Mouse (Mus musculus): ENCODE results near the gene Dmrt1. TPM values are rescaled to one million over a fixed set of nuclear protein-coding genes. Genes with fewer than 3 reads are reported as not detected.

Gene Dmrt1
- total RNA-seq, 2 experiments from 2014 or later = not detected

DNA sequence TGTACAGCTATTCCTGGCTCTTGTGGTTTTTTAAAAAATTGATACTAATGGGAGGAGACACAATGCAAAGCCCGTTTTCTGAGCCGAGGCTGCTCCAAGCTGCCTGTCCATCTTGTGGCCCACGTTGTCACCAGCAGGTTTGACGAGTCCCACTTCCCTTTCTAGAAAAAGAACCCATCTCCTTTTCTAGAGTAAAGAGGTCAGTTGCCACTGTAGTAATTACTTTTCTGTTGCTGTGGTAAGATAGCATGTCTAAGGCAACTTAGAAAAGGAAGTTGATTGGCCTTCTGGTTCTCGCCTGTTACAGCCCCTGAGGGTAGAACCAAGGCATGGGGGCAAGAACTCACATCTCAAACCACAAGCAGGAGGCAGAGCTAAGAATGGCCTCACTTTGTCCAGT is 45.6 kb downstream of the Dmrt1 start:
- no peak for ATAC-seq (replicated peaks; ENCODE audit: low FRiP score, poor library complexity, severe bottlenecking)

DNA sequence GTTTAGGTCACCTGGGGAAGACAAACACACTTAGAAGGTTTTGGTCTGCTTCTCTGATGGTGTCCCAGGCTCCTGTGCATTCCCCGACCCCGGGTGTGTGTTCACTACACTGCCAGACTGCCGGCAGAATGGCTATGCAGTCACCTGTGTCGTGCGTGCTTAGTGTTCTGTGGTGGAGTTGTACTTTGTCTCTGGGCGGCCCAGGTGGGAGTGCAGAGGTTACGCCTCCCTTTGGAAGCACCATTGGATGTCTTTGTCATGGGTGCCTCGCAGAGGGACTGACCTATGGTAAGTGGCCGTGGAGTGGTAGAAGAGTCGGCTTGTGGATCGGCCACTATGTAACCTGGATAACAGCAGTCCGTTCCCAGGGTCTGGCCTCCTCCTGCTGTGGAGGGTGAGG is 59.0 kb downstream of the Dmrt1 start:
- no peak for ATAC-seq (replicated peaks; ENCODE audit: low FRiP score, poor library complexity, severe bottlenecking)

- no peak for ATAC-seq (replicated peaks; ENCODE audit: low FRiP score, poor library complexity, severe bottlenecking)
Measured at GRCm38 (mm10) chr19:25569778-25570177, 64.4 kb downstream of the Dmrt1 start.

GRCm38 (mm10) chr19:25574431-25574830 is 69.0 kb downstream of the Dmrt1 start:
- no peak for ATAC-seq (replicated peaks; ENCODE audit: low FRiP score, poor library complexity, severe bottlenecking)

DNA sequence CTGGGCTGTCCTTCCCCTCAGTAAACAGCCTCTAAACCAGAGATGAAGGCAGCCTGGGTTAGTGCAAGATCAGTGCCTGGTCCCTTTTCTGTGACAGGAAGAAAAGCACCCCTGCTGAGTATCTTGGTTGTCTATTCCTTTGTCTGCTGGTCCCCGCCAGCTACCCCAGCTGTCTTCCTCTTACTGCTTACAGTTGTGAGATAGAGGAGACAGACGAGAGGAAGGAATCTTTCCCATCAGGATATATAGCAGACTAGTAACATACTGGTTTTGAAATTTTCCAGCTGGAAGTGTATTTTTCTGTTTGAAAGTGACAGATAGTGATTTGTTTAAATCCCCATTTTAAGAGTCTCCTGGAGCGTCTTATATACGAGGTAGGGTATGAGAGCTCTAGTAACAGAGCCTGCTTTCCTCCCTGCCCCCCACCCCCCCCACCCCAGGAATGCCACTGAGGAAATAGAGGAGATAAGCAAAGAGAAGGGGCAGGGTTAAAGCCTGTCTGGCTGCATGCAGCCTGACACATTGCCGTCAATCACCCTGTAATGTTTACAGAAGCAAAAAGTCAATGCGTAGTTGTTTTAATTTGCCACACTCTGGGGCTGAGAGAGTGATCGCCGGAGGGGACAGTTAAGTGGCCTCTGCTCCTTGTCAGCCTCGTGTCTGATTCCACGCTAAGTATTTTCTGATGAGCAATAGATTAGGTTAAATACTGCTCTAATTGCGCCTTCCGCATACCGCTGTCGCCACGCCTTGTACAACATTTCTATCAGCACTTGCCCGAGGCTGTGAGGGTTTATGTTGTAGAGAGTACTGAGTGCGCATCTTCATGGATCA is 69.8 kb downstream of the Dmrt1 start:
- ATAC-seq (replicated peaks; ENCODE audit: low FRiP score, poor library complexity, severe bottlenecking) = no peak

- ATAC-seq (replicated peaks; ENCODE audit: low FRiP score, poor library complexity, severe bottlenecking) = no peak
Measured at GRCm38 (mm10) chr19:25578358-25578757, 72.9 kb downstream of the Dmrt1 start.

GRCm38 (mm10) chr19:25579440-25579839 is 74.0 kb downstream of the Dmrt1 start:
- no peak for ATAC-seq (replicated peaks; ENCODE audit: low FRiP score, poor library complexity, severe bottlenecking)

- ATAC-seq (replicated peaks; ENCODE audit: low FRiP score, poor library complexity, severe bottlenecking) = no peak
Measured at GRCm38 (mm10) chr19:25597717-25598232, 92.4 kb downstream of the Dmrt1 start.

- ATAC-seq (replicated peaks; ENCODE audit: low FRiP score, poor library complexity, severe bottlenecking) = no peak
Measured at GRCm38 (mm10) chr19:25598626-25599025, 93.2 kb downstream of the Dmrt1 start.

GRCm38 (mm10) chr19:25601966-25602365 is 96.5 kb downstream of the Dmrt1 start:
- no peak for ATAC-seq (replicated peaks; ENCODE audit: low FRiP score, poor library complexity, severe bottlenecking)

DNA sequence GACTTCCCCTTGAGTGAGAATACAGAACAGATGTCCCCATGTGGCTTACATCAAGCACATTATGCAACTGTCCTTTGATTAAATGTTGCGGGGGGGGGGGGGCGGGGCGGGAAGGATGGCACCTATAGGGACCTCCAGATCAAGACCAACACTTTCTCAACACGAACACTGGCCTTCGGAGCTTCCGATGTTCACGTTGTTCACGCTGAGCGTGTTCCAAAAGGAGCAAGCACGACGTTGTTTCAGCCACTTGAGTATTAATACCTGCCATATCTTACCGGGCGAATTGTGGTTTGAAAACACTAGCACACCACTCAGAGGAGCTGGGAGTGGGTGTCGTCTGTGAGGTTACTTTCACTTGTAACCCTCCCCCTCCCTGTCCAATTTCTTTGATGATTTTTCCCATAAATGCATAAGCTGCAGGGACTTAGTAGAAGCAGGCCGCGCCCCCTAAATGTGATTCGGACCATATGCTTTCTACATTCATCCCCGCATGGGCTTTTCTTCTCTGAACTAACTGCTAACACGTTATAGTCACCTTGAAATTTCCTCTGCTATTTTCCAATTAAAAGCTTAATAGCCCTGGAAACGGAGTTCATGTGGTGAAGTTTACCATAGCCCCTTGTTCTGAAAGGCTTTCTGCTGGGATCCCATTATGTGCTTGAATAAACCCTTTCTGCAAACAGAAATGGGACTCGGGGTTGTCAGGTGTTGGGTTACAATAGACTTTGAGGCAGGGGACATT is 102.2 kb downstream of the Dmrt1 start:
- no peak for ATAC-seq (replicated peaks; ENCODE audit: low FRiP score, poor library complexity, severe bottlenecking)

GRCm38 (mm10) chr19:25608206-25608580 is 102.8 kb downstream of the Dmrt1 start:
- no peak for ATAC-seq (replicated peaks; ENCODE audit: low FRiP score, poor library complexity, severe bottlenecking)

GRCm38 (mm10) chr19:25608961-25609850 is 103.8 kb downstream of the Dmrt1 start:
- ATAC-seq (replicated peaks; ENCODE audit: low FRiP score, poor library complexity, severe bottlenecking) = no peak

DNA sequence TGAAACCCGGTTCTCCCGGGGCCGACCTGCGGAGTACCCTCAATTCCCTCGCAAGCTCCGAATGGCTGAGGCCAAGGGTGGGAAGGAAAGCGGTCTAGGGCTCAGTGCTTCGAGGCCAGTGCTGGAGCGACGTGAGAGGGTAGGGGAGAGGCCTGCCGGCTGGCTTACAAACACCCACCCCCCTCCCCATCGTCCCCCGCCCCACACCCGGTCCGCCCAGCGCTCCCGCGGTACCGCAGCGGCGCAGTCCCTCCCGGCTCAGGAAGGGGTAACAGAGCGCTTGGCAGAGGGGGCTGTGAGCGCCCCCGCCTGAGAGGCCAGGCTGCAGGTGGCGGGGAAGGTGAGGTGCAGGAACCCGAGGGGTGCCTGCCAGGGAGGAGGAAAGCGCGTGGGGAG is 104.6 kb downstream of the Dmrt1 start, which contains the start of gene Dmrt3:
Gene Dmrt3, plus strand, starts transcription at position 287 of the 396 bp plus-strand sequence.
- no peak for ATAC-seq (replicated peaks; ENCODE audit: low FRiP score, poor library complexity, severe bottlenecking)

DNA sequence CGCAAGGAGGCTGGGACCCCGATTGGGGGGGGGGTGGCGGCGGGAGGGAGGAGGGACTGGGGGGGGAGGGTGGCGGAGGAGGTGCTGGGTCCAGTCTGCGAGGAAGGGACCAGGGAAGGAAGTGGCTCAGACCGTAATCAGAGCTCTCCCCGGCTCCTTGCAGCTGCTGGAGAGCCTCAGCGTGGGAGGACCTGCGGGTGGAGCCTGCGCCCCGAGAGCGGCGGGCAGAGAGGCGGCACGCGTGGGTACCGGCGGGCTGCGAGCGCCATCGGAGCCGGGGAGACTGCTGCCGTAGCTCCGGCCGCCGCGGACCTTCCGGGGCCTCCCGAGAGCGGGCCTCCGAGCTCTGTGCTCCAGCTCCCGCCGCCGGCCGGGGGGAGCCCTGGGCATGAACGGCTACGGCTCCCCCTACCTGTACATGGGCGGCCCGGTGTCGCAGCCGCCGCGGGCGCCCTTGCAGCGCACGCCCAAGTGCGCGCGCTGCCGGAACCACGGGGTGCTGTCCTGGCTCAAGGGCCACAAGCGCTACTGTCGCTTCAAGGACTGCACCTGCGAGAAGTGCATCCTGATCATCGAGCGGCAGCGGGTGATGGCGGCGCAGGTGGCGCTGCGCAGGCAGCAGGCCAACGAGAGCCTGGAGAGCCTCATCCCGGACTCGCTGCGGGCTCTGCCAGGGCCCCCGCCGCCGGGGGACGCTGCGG is 105.1 kb downstream of the Dmrt1 start:
- ATAC-seq (replicated peaks; ENCODE audit: low FRiP score, poor library complexity, severe bottlenecking) = no peak

DNA sequence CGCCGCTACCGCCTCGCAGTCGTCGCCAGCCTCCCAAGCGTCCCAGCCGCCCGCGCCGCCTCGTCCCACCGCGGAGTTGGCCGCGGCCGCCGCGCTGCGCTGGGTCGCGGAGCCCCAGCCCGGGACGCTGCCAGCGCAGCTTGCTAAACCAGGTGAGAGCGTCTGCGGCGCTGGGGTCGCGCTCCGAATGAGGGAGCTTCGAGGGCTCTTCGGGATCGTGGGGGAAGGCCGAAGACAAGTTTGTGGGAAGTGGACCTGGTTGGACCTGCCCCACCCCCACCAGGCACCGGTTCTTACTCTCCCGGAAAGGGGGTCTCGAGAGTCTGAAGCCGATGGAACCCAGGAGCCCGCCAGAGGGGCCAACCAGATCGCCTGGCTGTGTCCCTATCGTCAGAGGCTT is 105.7 kb downstream of the Dmrt1 start:
- ATAC-seq (replicated peaks; ENCODE audit: low FRiP score, poor library complexity, severe bottlenecking) = no peak

GRCm38 (mm10) chr19:25611876-25612805 is 106.7 kb downstream of the Dmrt1 start:
- ATAC-seq (replicated peaks; ENCODE audit: low FRiP score, poor library complexity, severe bottlenecking) = no peak

- no peak for ATAC-seq (replicated peaks; ENCODE audit: low FRiP score, poor library complexity, severe bottlenecking)
Measured at GRCm38 (mm10) chr19:25612806-25613295, 107.4 kb downstream of the Dmrt1 start.
